Mouse (Mus musculus) liver, adult 10 weeks (tissue): Measurements from ENCODE around the gene Scube3. TPM values are rescaled to one million over a fixed set of nuclear protein-coding genes. Genes with fewer than 3 reads are reported as not detected.

Source experiments
- polyA plus RNA-seq: library from polyadenylated mRNA; stranded (reverse); fragments of 350-450 nt; fragmentation: Illumina TruSeq; extraction: RNeasy Lipid Tissue Mini Kit (QIAGEN cat#74804); gene quantifications from one replicate; pipeline ENCODE4 v1.2.3, GENCODE M21; 2014; ENCODE audit warnings: low read depth, low replicate concordance

Gene Scube3
- polyA plus RNA-seq = not detected

GRCm38 (mm10) chr17:28141771-28142699, at the start of gene Scube3:
Scube3 (plus strand) TSS chr17:28142141.

GRCm38 (mm10) chr17:28176775-28177539, 35.0 kb downstream of the Scube3 start, which contains the start of gene Zfp523:
Zfp523 (plus strand) TSS chr17:28177129.

GRCm38 (mm10) chr17:28207591-28208313, 65.8 kb downstream of the Scube3 start, which contains the start of gene Def6:
Def6 (plus strand) TSS chr17:28207778.

Other genes starting within 250 kb of the Scube3 start
- 0.87 TPM for gene Anks1, start 232.8 kb upstream of the Scube3 start, polyA plus RNA-seq
- gene Taf11, start 232.3 kb upstream of the Scube3 start, polyA plus RNA-seq = 11.7 TPM
- gene Tcp11, start 61.5 kb upstream of the Scube3 start, polyA plus RNA-seq = not detected
- 0.72 TPM for gene Zfp523, start 35.0 kb downstream of the Scube3 start, polyA plus RNA-seq
- gene Def6, start 65.6 kb downstream of the Scube3 start, polyA plus RNA-seq = not detected
- gene Ppard, start 90.6 kb downstream of the Scube3 start, polyA plus RNA-seq = 0.40 TPM
- not detected for gene Fance, start 171.4 kb downstream of the Scube3 start, polyA plus RNA-seq
- gene Rpl10a, start 186.3 kb downstream of the Scube3 start, polyA plus RNA-seq = 109 TPM
- 0.50 TPM for gene Tead3, start 208.7 kb downstream of the Scube3 start, polyA plus RNA-seq
- not detected for gene Tulp1, start 223.1 kb downstream of the Scube3 start, polyA plus RNA-seq